Mouse (Mus musculus) bone marrow, adult 2 months (tissue): ENCODE results near the gene Perm1.

Experiments used
- CTCF ChIP-seq: fragments of 200-500 bp; IDR thresholded peaks from 2 replicates; pipeline ENCODE4 v1.5.1; 2011; ENCODE audit warnings: low read length, control low read depth; ENCODE audit not compliant: control insufficient read depth, insufficient read depth
- POLR2A ChIP-seq: fragments of 200-500 bp; IDR thresholded peaks from 2 replicates; pipeline ENCODE4 v1.6.1; 2011; ENCODE audit warnings: low read depth, mild to moderate bottlenecking, control low read depth, low read length, borderline replicate concordance; ENCODE audit not compliant: control insufficient read depth

DNA sequence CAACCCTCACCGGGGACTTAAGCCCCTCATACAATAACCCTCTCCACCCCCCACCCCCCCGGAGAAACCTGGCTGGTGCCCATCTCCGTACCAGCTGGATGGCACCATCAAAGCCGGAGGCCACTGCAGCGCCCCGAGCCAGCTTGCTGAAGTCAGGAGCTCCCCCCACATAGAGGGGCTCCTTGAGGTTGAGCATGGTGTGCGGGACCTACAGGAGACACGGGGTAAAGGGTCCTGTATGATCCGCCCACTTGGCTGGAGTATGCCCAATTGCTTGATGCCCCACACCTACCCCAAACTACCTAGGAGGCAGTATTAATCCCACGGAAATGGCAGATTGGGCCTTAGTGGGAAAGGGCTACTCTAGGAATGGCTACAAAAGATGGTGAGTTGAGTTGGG is 46.5 kb upstream of the Perm1 start:
- TF ChIP-seq POLR2A (no peak), CTCF (no peak)
